Mouse (Mus musculus): Measurements from ENCODE around the gene Tacr1. TPM values are rescaled to one million over a fixed set of nuclear protein-coding genes. Genes with fewer than 3 reads are reported as not detected.

Tacr1 gene
- polyA plus RNA-seq (2014; fragmentation: Nextera tagmentation; extraction: Ambion mirVana) = 3.6 and 4.8 TPM in 2 replicates

DNA sequence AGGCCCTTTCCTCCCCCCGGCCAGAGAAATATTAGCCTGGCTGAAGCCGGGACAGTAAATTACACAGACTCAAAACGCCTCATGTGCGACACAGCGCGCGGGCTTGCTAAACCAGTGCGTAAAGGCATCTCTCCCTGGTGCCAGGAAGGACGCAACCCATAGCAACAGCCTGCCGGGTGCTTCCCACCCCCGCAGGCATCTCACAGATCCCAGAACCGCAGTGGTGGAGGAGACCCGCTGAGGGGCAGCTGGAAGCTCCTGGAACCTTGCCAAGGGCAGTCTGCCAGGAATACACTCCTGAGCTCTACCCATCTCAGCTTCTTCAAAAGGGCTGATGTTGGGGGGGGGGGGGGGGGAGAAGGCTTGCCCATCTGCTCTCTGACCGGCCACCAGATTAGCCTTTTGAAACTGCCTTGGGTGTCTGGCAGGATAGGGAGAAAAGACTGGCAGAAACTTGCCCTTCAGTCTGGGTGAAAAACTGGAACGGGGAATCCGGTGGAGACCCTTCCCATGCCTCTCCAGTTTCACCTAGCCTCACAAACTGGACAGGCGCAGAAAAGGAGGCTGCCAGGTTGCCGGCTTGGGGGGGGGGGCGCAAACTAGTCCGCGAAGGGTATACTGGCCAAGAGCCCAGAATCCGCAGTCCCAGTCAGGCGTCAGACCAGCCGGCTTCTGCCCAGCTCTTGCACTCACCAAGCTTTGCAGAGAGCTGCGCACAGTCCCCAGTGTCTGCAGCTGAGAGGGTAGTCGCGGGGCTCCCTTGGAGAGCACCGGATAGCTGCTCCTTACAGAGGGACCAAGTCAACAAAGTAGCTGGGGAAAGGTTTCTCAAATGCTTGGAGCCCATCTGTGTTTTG, at the start of gene Tacr1:
Gene Tacr1, plus strand, starts transcription at position 740 of the 857 bp plus-strand sequence.
- Histone ChIP-seq H3K4me3 (ENCODE audit: low read depth, low read length) (peak within 1 kb of the TSS; percentile 20), H3K9me3 (ENCODE audit: control insufficient read depth, low read depth, low read length) (no peaks in the 10 kb centered on the region), H3K27me3 (ENCODE audit: control insufficient read depth, insufficient read depth, low read length) (no peaks in the 10 kb centered on the region), H3K4me1 (ENCODE audit: control insufficient read depth, insufficient read depth, low read length) (peaks cover 7% of the 10 kb centered on the region), H3K27ac (ENCODE audit: low read length) (peak within 1 kb of the TSS; percentile 74), H3K4me2 (replicated peaks; ENCODE audit: low read depth, low read length) (peak within 1 kb of the TSS; percentile 78), H3K36me3 (ENCODE audit: control insufficient read depth, insufficient read depth, low read length) (no peaks in the 10 kb centered on the region), H3K9ac (replicated peaks; ENCODE audit: low read depth, low read length) (peak within 1 kb of the TSS; percentile 21; the same call in 1 of the 2 replicates)
- WGBS = 1% methylated on average over 28 of the region's 28 CpGs
- ATAC-seq (ENCODE audit: insufficient number of reproducible peaks, insufficient read depth, low FRiP score, low read depth) = peak; percentile 76; the same call in 1 of the 2 replicates

- Histone ChIP-seq H3K36me3 (ENCODE audit: control insufficient read depth, insufficient read depth, low read length) (no peaks in the 10 kb centered on the region), H3K4me1 (ENCODE audit: control insufficient read depth, insufficient read depth, low read length) (no peaks in the 10 kb centered on the region), H3K9me3 (ENCODE audit: control insufficient read depth, low read depth, low read length) (no peaks in the 10 kb centered on the region), H3K4me2 (replicated peaks; ENCODE audit: low read depth, low read length) (no peak overlapping the region), H3K27me3 (ENCODE audit: control insufficient read depth, insufficient read depth, low read length) (no peaks in the 10 kb centered on the region), H3K4me3 (ENCODE audit: low read depth, low read length) (no peak overlapping the region), H3K9ac (replicated peaks; ENCODE audit: low read depth, low read length) (no peak overlapping the region), H3K27ac (ENCODE audit: low read length) (no peak overlapping the region)
- ATAC-seq (ENCODE audit: insufficient number of reproducible peaks, insufficient read depth, low FRiP score, low read depth) = no peak
- WGBS = 96% methylated on average over 3 of the region's 3 CpGs
Measured at GRCm38 (mm10) chr6:82376144-82376543, 26.0 kb upstream of the Tacr1 start.

GRCm38 (mm10) chr6:82383556-82383955, 18.6 kb upstream of the Tacr1 start:
- Histone ChIP-seq H3K9me3 (ENCODE audit: control insufficient read depth, low read depth, low read length) (no peaks in the 10 kb centered on the region), H3K27ac (ENCODE audit: low read length) (no peak overlapping the region), H3K4me3 (ENCODE audit: low read depth, low read length) (no peak overlapping the region), H3K36me3 (ENCODE audit: control insufficient read depth, insufficient read depth, low read length) (no peaks in the 10 kb centered on the region), H3K4me1 (ENCODE audit: control insufficient read depth, insufficient read depth, low read length) (no peaks in the 10 kb centered on the region), H3K4me2 (replicated peaks; ENCODE audit: low read depth, low read length) (no peak overlapping the region), H3K9ac (replicated peaks; ENCODE audit: low read depth, low read length) (no peak overlapping the region), H3K27me3 (ENCODE audit: control insufficient read depth, insufficient read depth, low read length) (no peaks in the 10 kb centered on the region)
- no peak for ATAC-seq (ENCODE audit: insufficient number of reproducible peaks, insufficient read depth, low FRiP score, low read depth)
- 94% methylated on average over 5 of the region's 5 CpGs for WGBS

DNA sequence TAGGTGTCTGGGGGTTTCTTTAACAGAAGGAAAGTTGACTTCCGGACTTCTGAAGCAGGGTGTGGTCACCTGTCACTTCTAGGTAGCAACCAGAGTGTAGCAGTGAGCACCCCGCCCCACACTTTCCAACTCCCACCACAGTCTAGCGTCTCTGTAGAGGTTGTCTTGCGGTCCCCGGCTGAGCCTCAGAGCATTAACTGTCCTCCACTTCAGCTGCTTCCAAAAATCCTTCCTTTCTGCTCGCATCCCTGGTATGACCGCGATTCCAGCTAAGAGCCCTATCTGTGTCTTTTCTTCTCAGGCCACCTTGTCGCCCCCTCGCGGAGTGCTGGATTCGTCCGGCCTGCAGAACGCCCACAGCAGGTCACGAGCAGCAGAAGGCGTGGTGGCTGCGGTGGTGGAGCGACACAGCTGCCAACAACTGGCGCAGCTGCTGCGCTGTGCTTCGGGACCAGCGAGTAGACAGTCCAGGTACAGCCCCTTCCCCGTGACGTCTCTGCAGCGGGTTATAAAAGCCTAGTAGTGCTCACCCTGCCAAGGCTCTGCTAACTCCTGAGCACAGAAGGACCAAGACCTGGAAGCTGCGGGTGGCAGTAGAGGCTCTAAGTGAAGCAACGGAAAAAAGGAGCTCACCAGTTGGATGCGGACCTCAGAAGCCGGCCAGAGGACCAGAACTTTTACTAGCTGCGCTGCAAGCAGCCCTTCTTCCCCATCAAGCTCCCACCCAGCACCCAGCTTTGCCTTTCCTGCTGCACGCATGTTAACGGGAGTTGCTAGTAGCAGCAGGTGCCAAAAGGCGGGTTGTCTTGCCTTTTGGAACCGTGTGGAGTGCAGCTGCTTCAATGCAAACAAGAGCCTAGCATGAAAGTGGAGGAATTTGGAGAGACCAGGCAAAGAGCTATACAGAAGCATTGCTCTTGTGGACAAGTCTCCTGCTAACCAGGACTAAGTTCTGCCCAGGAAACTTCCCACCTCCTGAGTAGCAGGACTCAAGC, 664 bp downstream of the Tacr1 start:
- WGBS = 2% methylated on average over 34 of the region's 34 CpGs
- H3K36me3 ChIP-seq (ENCODE audit: control insufficient read depth, insufficient read depth, low read length) = no peaks in the 10 kb centered on the region
- peak overlapping the region; percentile 21; the same call in 1 of the 2 replicates for H3K9ac ChIP-seq (replicated peaks; ENCODE audit: low read depth, low read length)
- H3K4me2 ChIP-seq (replicated peaks; ENCODE audit: low read depth, low read length) = peak overlapping the region; percentile 78
- ATAC-seq (ENCODE audit: insufficient number of reproducible peaks, insufficient read depth, low FRiP score, low read depth) = peak; percentile 75
- no peaks in the 10 kb centered on the region for H3K27me3 ChIP-seq (ENCODE audit: control insufficient read depth, insufficient read depth, low read length)
- H3K4me3 ChIP-seq (ENCODE audit: low read depth, low read length) = peak overlapping the region; percentile 20
- H3K9me3 ChIP-seq (ENCODE audit: control insufficient read depth, low read depth, low read length) = no peaks in the 10 kb centered on the region
- peak overlapping the region; percentile 74 for H3K27ac ChIP-seq (ENCODE audit: low read length)
- peaks cover 7% of the 10 kb centered on the region for H3K4me1 ChIP-seq (ENCODE audit: control insufficient read depth, insufficient read depth, low read length)

GRCm38 (mm10) chr6:82418367-82418766, 16.2 kb downstream of the Tacr1 start:
- H3K36me3 ChIP-seq (ENCODE audit: control insufficient read depth, insufficient read depth, low read length) = no peaks in the 10 kb centered on the region
- no peak overlapping the region for H3K4me2 ChIP-seq (replicated peaks; ENCODE audit: low read depth, low read length)
- no peak overlapping the region for H3K4me3 ChIP-seq (ENCODE audit: low read depth, low read length)
- no peak overlapping the region for H3K27ac ChIP-seq (ENCODE audit: low read length)
- H3K4me1 ChIP-seq (ENCODE audit: control insufficient read depth, insufficient read depth, low read length) = no peaks in the 10 kb centered on the region
- H3K27me3 ChIP-seq (ENCODE audit: control insufficient read depth, insufficient read depth, low read length) = no peaks in the 10 kb centered on the region
- H3K9me3 ChIP-seq (ENCODE audit: control insufficient read depth, low read depth, low read length) = no peaks in the 10 kb centered on the region
- no peak overlapping the region for H3K9ac ChIP-seq (replicated peaks; ENCODE audit: low read depth, low read length)
- 76% methylated on average over 6 of the region's 6 CpGs for WGBS
- no peak for ATAC-seq (ENCODE audit: insufficient number of reproducible peaks, insufficient read depth, low FRiP score, low read depth)

GRCm38 (mm10) chr6:82420222-82420621, 18.1 kb downstream of the Tacr1 start:
- H3K27me3 ChIP-seq (ENCODE audit: control insufficient read depth, insufficient read depth, low read length) = no peaks in the 10 kb centered on the region
- no peaks in the 10 kb centered on the region for H3K36me3 ChIP-seq (ENCODE audit: control insufficient read depth, insufficient read depth, low read length)
- no peaks in the 10 kb centered on the region for H3K9me3 ChIP-seq (ENCODE audit: control insufficient read depth, low read depth, low read length)
- no peak overlapping the region for H3K9ac ChIP-seq (replicated peaks; ENCODE audit: low read depth, low read length)
- H3K4me1 ChIP-seq (ENCODE audit: control insufficient read depth, insufficient read depth, low read length) = no peaks in the 10 kb centered on the region
- ATAC-seq (ENCODE audit: insufficient number of reproducible peaks, insufficient read depth, low FRiP score, low read depth) = no peak
- no peak overlapping the region for H3K4me3 ChIP-seq (ENCODE audit: low read depth, low read length)
- 25% methylated on average over 4 of the region's 4 CpGs for WGBS
- H3K4me2 ChIP-seq (replicated peaks; ENCODE audit: low read depth, low read length) = no peak overlapping the region
- H3K27ac ChIP-seq (ENCODE audit: low read length) = no peak overlapping the region

DNA sequence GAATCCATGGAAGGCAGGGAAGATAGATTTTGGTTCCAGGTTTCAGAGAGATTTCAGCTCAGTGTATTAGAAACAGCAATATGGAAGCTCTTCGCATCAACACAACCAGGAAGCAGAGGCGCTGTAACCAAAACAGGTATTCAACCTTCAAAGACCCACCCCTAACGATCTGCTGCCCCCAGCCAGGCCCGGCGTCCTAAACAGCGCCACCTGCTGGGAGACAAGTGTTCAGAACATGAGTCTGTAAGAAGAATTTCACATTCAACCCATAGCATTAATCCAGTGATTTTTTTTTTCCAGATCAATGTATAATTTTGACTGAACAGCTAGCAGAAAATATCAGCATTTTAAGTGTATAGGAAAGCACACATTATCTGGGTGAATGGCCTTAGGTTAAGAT, 26.8 kb downstream of the Tacr1 start:
- no peaks in the 10 kb centered on the region for H3K4me1 ChIP-seq (ENCODE audit: control insufficient read depth, insufficient read depth, low read length)
- no peak overlapping the region for H3K4me2 ChIP-seq (replicated peaks; ENCODE audit: low read depth, low read length)
- 55% methylated on average over 6 of the region's 6 CpGs for WGBS

GRCm38 (mm10) chr6:82429766-82430165, 27.6 kb downstream of the Tacr1 start:
- Histone ChIP-seq H3K9ac (replicated peaks; ENCODE audit: low read depth, low read length) (no peak overlapping the region), H3K4me2 (replicated peaks; ENCODE audit: low read depth, low read length) (no peak overlapping the region), H3K36me3 (ENCODE audit: control insufficient read depth, insufficient read depth, low read length) (no peaks in the 10 kb centered on the region), H3K27ac (ENCODE audit: low read length) (no peak overlapping the region), H3K27me3 (ENCODE audit: control insufficient read depth, insufficient read depth, low read length) (no peaks in the 10 kb centered on the region), H3K4me3 (ENCODE audit: low read depth, low read length) (no peak overlapping the region), H3K4me1 (ENCODE audit: control insufficient read depth, insufficient read depth, low read length) (no peaks in the 10 kb centered on the region), H3K9me3 (ENCODE audit: control insufficient read depth, low read depth, low read length) (no peaks in the 10 kb centered on the region)
- ATAC-seq (ENCODE audit: insufficient number of reproducible peaks, insufficient read depth, low FRiP score, low read depth) = no peak
- WGBS = 75% methylated on average over 6 of the region's 6 CpGs

More for the DNA sequence above, 26.8 kb downstream of the Tacr1 start:
- Histone ChIP-seq H3K4me3 (ENCODE audit: low read depth, low read length) (no peak overlapping the region), H3K27ac (ENCODE audit: low read length) (no peak overlapping the region), H3K9ac (replicated peaks; ENCODE audit: low read depth, low read length) (no peak overlapping the region), H3K36me3 (ENCODE audit: control insufficient read depth, insufficient read depth, low read length) (no peaks in the 10 kb centered on the region), H3K9me3 (ENCODE audit: control insufficient read depth, low read depth, low read length) (no peaks in the 10 kb centered on the region), H3K27me3 (ENCODE audit: control insufficient read depth, insufficient read depth, low read length) (no peaks in the 10 kb centered on the region)
- ATAC-seq (ENCODE audit: insufficient number of reproducible peaks, insufficient read depth, low FRiP score, low read depth) = no peak

Data from stomach, embryonic 14.5 days (tissue).